Mouse (Mus musculus) megakaryocyte, embryonic 14.5 days (primary cell): ENCODE measurements at regions not wholly inside any gene's neighbourhood (a gene's known extent, or its start where the extent isn't known, plus 50 kb on each side); places are given as distances from the start of the nearest gene placed in this dataset.
A peak's percentile ranks its signal among the peaks of the same experiment; 100 is the strongest.

Experiments
- H3K27me3 ChIP-seq: replicated peaks from 2 replicates; pipeline ENCODE3; 2012; ENCODE audit warnings: inconsistent platforms
- H3K36me3 ChIP-seq: replicated peaks from 2 replicates; pipeline ENCODE3; 2012; ENCODE audit warnings: low read length, inconsistent platforms, mixed read lengths
- H3K4me1 ChIP-seq: 2 replicates; pipeline ENCODE4 v1.6.1; 2012; ENCODE audit warnings: inconsistent platforms
- H3K4me3 ChIP-seq: replicated peaks from 2 replicates; pipeline ENCODE3; 2012; ENCODE audit warnings: moderate library complexity, mild to moderate bottlenecking, inconsistent platforms
- H3K9me3 ChIP-seq: 2 replicates; pipeline ENCODE4 v1.6.1; 2012; ENCODE audit warnings: inconsistent platforms
- FLI1 ChIP-seq: IDR thresholded peaks from 2 replicates; pipeline ENCODE4 v1.6.1; 2012; ENCODE audit warnings: low read length, inconsistent platforms, mixed read lengths
- GATA1 ChIP-seq: IDR thresholded peaks from 3 replicates; pipeline ENCODE4 v1.6.1; 2012; ENCODE audit warnings: mixed read lengths, low read length, inconsistent platforms, borderline replicate concordance

- Histone ChIP-seq H3K27me3 (no peaks in the 10 kb centered on the region), H3K9me3 (no peaks in the 10 kb centered on the region; the same call in 1 of the 2 replicates), H3K36me3 (no peaks in the 10 kb centered on the region), H3K4me3 (no peak overlapping the region), H3K4me1 (peaks cover 28% of the 10 kb centered on the region)
- TF ChIP-seq FLI1: no peak
Observed at GRCm38 (mm10) chr13:44650052-44650451, 79.2 kb upstream of the Jarid2 start.

- no peaks in the 10 kb centered on the region; the same call in 1 of the 2 replicates for H3K9me3 ChIP-seq
- TF ChIP-seq GATA1 (no peak), FLI1 (no peak)
- no peaks in the 10 kb centered on the region for H3K27me3 ChIP-seq
- H3K4me1 ChIP-seq: peaks cover 13% of the 10 kb centered on the region
- no peak overlapping the region for H3K4me3 ChIP-seq
- no peaks in the 10 kb centered on the region for H3K36me3 ChIP-seq
Observed at GRCm38 (mm10) chr13:44651259-44652238, 77.7 kb upstream of the Jarid2 start.

- Histone ChIP-seq H3K27me3 (peaks cover 3% of the 10 kb centered on the region), H3K4me3 (no peak overlapping the region), H3K4me1 (peaks cover 33% of the 10 kb centered on the region), H3K9me3 (no peaks in the 10 kb centered on the region), H3K36me3 (no peaks in the 10 kb centered on the region)
- TF ChIP-seq GATA1: no peak
- TF ChIP-seq FLI1: no peak
Observed at GRCm38 (mm10) chr13:44657905-44658414, 71.3 kb upstream of the Jarid2 start.

GRCm38 (mm10) chr13:44659861-44660260 lies 69.4 kb upstream of the Jarid2 start:
- Histone ChIP-seq H3K9me3 (no peaks in the 10 kb centered on the region), H3K4me1 (peaks cover 46% of the 10 kb centered on the region), H3K4me3 (peak overlapping the region; percentile 19), H3K36me3 (no peaks in the 10 kb centered on the region), H3K27me3 (peaks cover 3% of the 10 kb centered on the region)
- TF ChIP-seq GATA1 (no peak), FLI1 (no peak)

GRCm38 (mm10) chr13:44663062-44663461 lies 66.2 kb upstream of the Jarid2 start:
- H3K9me3 ChIP-seq: no peaks in the 10 kb centered on the region
- H3K36me3 ChIP-seq: no peaks in the 10 kb centered on the region
- no peak overlapping the region for H3K4me3 ChIP-seq
- H3K4me1 ChIP-seq: peaks cover 43% of the 10 kb centered on the region
- H3K27me3 ChIP-seq: peaks cover 5% of the 10 kb centered on the region
- TF ChIP-seq GATA1 (no peak), FLI1 (no peak)

- TF ChIP-seq GATA1 (no peak; the same call in 2 of the 3 replicates), FLI1 (no peak)
- H3K36me3 ChIP-seq: no peaks in the 10 kb centered on the region
- no peaks in the 10 kb centered on the region for H3K9me3 ChIP-seq
- H3K4me1 ChIP-seq: peaks cover 38% of the 10 kb centered on the region
- H3K27me3 ChIP-seq: peaks cover 2% of the 10 kb centered on the region
- no peak overlapping the region for H3K4me3 ChIP-seq
Observed at GRCm38 (mm10) chr13:44663730-44664129, 65.5 kb upstream of the Jarid2 start.

DNA sequence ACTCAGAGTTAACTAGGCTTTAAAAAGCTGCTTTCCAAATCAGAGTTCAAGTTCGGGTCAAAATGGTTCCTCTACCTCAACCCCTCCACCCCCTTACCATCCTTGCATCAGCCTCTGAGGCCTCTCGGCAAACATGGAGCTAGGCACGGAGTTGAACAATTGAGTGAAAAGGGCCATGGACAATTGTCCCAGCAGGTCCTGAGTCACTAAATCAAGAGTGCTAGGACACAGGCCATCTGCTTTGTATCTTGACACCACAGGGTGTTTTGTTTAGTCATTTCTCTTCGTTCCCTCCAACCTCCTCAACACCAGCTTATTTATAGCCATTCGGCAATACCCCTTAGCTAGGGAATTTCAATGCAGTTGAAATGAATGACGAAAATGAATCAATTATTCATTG lies 59.5 kb upstream of the Jarid2 start:
- Histone ChIP-seq H3K36me3 (no peaks in the 10 kb centered on the region), H3K27me3 (peaks cover 20% of the 10 kb centered on the region), H3K9me3 (no peaks in the 10 kb centered on the region), H3K4me1 (peaks cover 31% of the 10 kb centered on the region), H3K4me3 (no peak overlapping the region)
- TF ChIP-seq FLI1 (no peak), GATA1 (no peak)

DNA sequence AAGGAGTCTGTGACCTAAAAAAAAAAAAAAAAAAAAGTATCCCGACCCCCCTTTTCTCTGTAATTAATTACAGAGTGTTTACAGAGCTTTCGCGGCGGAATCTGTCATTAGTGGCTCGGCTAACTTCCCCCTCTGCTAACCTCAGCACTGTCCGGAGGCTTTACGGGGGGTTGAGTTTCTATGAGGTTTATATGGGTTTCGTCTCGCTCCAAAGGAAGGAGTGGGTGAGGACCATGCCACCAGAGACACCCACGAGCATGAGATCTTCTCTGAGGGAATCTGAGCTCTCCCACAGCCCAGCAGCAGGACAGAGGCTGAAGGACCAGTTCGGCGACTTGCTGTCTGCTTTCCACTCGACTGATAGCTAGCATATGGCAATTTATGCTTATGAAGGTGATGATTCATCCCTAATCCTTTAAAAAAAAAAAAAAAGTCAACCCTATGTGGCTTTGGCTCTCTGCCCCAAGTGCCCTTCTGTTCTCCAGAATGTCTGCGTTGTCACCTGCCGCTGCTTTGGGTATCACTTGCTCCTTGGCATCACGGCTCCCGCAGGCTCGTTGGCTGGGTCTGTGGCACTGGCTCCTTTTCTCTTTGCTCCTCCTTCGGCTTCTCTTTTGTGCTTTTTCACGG lies 55.8 kb upstream of the Jarid2 start:
- H3K4me3 ChIP-seq: peak overlapping the region; percentile 90
- peaks cover 7% of the 10 kb centered on the region for H3K9me3 ChIP-seq
- H3K27me3 ChIP-seq: peaks cover 24% of the 10 kb centered on the region
- TF ChIP-seq GATA1: no peak
- no peak for TF ChIP-seq FLI1
- H3K36me3 ChIP-seq: peaks cover 5% of the 10 kb centered on the region
- peaks cover 52% of the 10 kb centered on the region for H3K4me1 ChIP-seq

DNA sequence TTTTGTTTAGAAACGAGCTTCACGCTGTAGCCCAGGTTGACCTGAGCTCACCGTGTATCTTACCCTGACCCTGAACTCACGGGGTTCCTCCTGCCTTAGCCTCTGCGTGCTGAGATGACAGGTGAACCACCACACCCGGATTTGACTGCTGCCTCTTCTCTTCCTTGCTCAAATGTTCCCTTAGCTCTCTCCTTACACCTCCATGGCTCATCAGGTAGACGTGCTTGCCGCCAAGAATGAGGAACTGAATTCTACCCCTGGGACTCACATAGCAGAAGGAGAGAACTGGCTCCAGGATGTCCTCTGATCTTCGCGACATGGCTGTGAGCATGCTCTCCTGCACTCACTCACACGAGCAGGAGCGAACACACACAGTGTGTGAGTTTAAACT lies 55.3 kb upstream of the Jarid2 start:
- peaks cover 5% of the 10 kb centered on the region for H3K36me3 ChIP-seq
- H3K27me3 ChIP-seq: peaks cover 24% of the 10 kb centered on the region
- H3K4me3 ChIP-seq: peak overlapping the region; percentile 90
- TF ChIP-seq FLI1 (no peak), GATA1 (no peak)
- H3K4me1 ChIP-seq: peaks cover 52% of the 10 kb centered on the region
- peaks cover 7% of the 10 kb centered on the region for H3K9me3 ChIP-seq

GRCm38 (mm10) chr13:44674926-44675650 lies 54.2 kb upstream of the Jarid2 start:
- Histone ChIP-seq H3K9me3 (peaks cover 7% of the 10 kb centered on the region), H3K27me3 (peaks cover 23% of the 10 kb centered on the region), H3K36me3 (peaks cover 5% of the 10 kb centered on the region), H3K4me3 (no peak overlapping the region), H3K4me1 (peaks cover 44% of the 10 kb centered on the region)
- TF ChIP-seq FLI1: no peak
- no peak for TF ChIP-seq GATA1
